Mouse (Mus musculus) gastrocnemius, postnatal 36 days (tissue): ENCODE measurements around the gene Sox1. TPM values are rescaled to one million over a fixed set of nuclear protein-coding genes. Genes with fewer than 3 reads are reported as not detected.

ENCODE experiments used
- DNase-seq, 2 experiments: peaks; one replicate each; pipeline ENCODE4 v3.0.0; 2022
- intact Hi-C: fragments of 180-260 bp; cut with DNase I; formaldehyde crosslinking; loops from one replicate; pipeline ENCODE4 v1.15.1; 2025
- total RNA-seq, 2 experiments: library from RNA; stranded (reverse); gene quantifications; 2 replicates each; pipeline ENCODE4 v1.2.3; 2021

Sox1 gene
- total RNA-seq, 2 experiments from 2014 or later: not detected

- DNase-seq: no peak
- intact Hi-C loops: no loop called here
These were observed 14.9 kb downstream of the Sox1 start for GRCm38 (mm10) chr8:12409976-12410375.

- DNase-seq: no peak
These were observed 22.0 kb downstream of the Sox1 start for GRCm38 (mm10) chr8:12417056-12417455.

GRCm38 (mm10) chr8:12420537-12420936 is 25.4 kb downstream of the Sox1 start:
- DNase-seq: no peak
- intact Hi-C loops: no loop called here

More at GRCm38 (mm10) chr8:12417056-12417455, 22.0 kb downstream of the Sox1 start:
- intact Hi-C loops: no loop called here

- intact Hi-C loops: no loop called here
- no peak for DNase-seq
These were observed 30.8 kb downstream of the Sox1 start for GRCm38 (mm10) chr8:12425906-12426305.

- DNase-seq: no peak
These were observed 32.3 kb downstream of the Sox1 start for GRCm38 (mm10) chr8:12427346-12427745.

GRCm38 (mm10) chr8:12427886-12428799 is 33.0 kb downstream of the Sox1 start:
- intact Hi-C loops: no loop called here
- DNase-seq: no peak

More at GRCm38 (mm10) chr8:12427346-12427745, 32.3 kb downstream of the Sox1 start:
- intact Hi-C loops: no loop called here

- DNase-seq: no peak
- intact Hi-C loops: no loop called here
These were observed 33.8 kb downstream of the Sox1 start for GRCm38 (mm10) chr8:12428931-12429330.

GRCm38 (mm10) chr8:12429601-12430172 is 34.6 kb downstream of the Sox1 start:
- intact Hi-C loops: no loop called here
- DNase-seq: no peak

- DNase-seq: no peak
- intact Hi-C loops: no loop called here
These were observed 35.2 kb downstream of the Sox1 start for GRCm38 (mm10) chr8:12430173-12430899.

GRCm38 (mm10) chr8:12430900-12431737 is 36.0 kb downstream of the Sox1 start:
- intact Hi-C loops: no loop called here
- DNase-seq: no peak

GRCm38 (mm10) chr8:12431738-12432055 is 36.6 kb downstream of the Sox1 start:
- DNase-seq: no peak
- intact Hi-C loops: no loop called here

- intact Hi-C loops: no loop called here
- DNase-seq: no peak
These were observed 37.5 kb downstream of the Sox1 start for GRCm38 (mm10) chr8:12432546-12432945.

GRCm38 (mm10) chr8:12434771-12435170 is 39.7 kb downstream of the Sox1 start:
- intact Hi-C loops: no loop called here

GRCm38 (mm10) chr8:12438021-12438420 is 42.9 kb downstream of the Sox1 start:
- DNase-seq: no peak
- intact Hi-C loops: no loop called here

More at GRCm38 (mm10) chr8:12434771-12435170, 39.7 kb downstream of the Sox1 start:
- no peak for DNase-seq

- intact Hi-C loops: no loop called here
- no peak for DNase-seq
These were observed 43.9 kb downstream of the Sox1 start for GRCm38 (mm10) chr8:12439044-12439443.

- intact Hi-C loops: no loop called here
These were observed 44.8 kb downstream of the Sox1 start for GRCm38 (mm10) chr8:12439846-12440245.

GRCm38 (mm10) chr8:12440997-12441396 is 45.9 kb downstream of the Sox1 start:
- DNase-seq: no peak
- intact Hi-C loops: no loop called here

More at GRCm38 (mm10) chr8:12439846-12440245, 44.8 kb downstream of the Sox1 start:
- DNase-seq: no peak

- intact Hi-C loops: no loop called here
These were observed 50.2 kb downstream of the Sox1 start for GRCm38 (mm10) chr8:12445258-12445657.

GRCm38 (mm10) chr8:12445926-12446680 is 51.0 kb downstream of the Sox1 start:
- intact Hi-C loops: no loop called here
- no peak for DNase-seq

More at GRCm38 (mm10) chr8:12445258-12445657, 50.2 kb downstream of the Sox1 start:
- no peak for DNase-seq
